Mouse (Mus musculus) midbrain, embryonic 15.5 days (tissue): ENCODE measurements around the gene Ccr8. TPM values are rescaled to one million over a fixed set of nuclear protein-coding genes. Genes with fewer than 3 reads are reported as not detected.

Source experiments
- ATAC-seq: fragments of 200-750 bp; cut with Nextera tagmentation; replicated peaks from 2 replicates; pipeline ENCODE4 v1.8.0; 2017; ENCODE audit warnings: moderate TSS enrichment
- H3K27ac ChIP-seq: fragments of 300-500 bp; sonication (generic); 2 replicates; pipeline ENCODE4 v1.5.1; 2015; ENCODE audit warnings: mild to moderate bottlenecking, inconsistent platforms
- H3K27me3 ChIP-seq: fragments of 300-500 bp; sonication (generic); replicated peaks from 2 replicates; pipeline ENCODE4 v1.6.1; 2015; ENCODE audit warnings: inconsistent platforms
- H3K36me3 ChIP-seq: fragments of 300-500 bp; sonication (generic); replicated peaks from 2 replicates; pipeline ENCODE4 v1.6.1; 2015; ENCODE audit warnings: inconsistent platforms
- H3K4me1 ChIP-seq: fragments of 300-500 bp; sonication (generic); 2 replicates; pipeline ENCODE4 v1.6.1; 2015; ENCODE audit warnings: inconsistent platforms
- H3K4me2 ChIP-seq: fragments of 300-500 bp; sonication (generic); 2 replicates; pipeline ENCODE4 v1.6.1; 2015; ENCODE audit warnings: inconsistent platforms, mild to moderate bottlenecking, moderate library complexity
- H3K4me3 ChIP-seq: fragments of 300-500 bp; sonication (generic); 2 replicates; pipeline ENCODE4 v1.5.1; 2015; ENCODE audit warnings: mild to moderate bottlenecking, inconsistent platforms
- H3K9ac ChIP-seq: fragments of 300-500 bp; sonication (generic); 2 replicates; pipeline ENCODE4 v1.6.1; 2015; ENCODE audit warnings: mild to moderate bottlenecking, inconsistent platforms
- H3K9me3 ChIP-seq: fragments of 300-500 bp; sonication (generic); 2 replicates; pipeline ENCODE4 v1.6.1; 2016; ENCODE audit warnings: inconsistent platforms
- WGBS: fragments of 180-500 bp; shearing (Covaris S2); methylation state at CpG from one replicate; pipeline ENCODE4 v1.1.7; 2015; ENCODE audit warnings: mixed read lengths; 5-methylcytosine and 5-hydroxymethylcytosine counted together
- polyA plus RNA-seq: library from polyadenylated mRNA; unstranded; fragments of >200 nt; fragmentation: Nextera tagmentation; extraction: Ambion mirVana; gene quantifications from 2 replicates; pipeline ENCODE4 v1.2.1, GENCODE M21; 2015

The Ccr8 gene
- polyA plus RNA-seq, 1 experiment from 2014 or later = not detected

DNA sequence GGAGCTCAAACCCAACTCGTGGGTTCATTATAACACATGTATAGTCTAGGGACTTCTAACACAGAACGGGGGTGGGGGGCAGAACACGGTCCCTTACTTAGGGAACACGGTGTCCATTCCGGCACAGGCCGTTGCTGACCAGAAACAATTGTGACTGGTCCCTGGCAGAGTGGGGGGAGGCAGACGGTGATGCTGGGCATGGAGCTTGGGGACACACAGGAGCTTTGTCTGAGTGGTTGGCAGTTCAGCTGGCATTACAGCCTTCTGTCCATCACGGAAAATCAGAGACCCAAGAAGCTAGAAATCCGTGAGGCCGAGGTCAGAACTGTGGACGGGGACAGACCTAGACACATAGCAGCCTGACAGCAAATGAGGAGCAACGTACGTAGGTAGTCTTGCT lies 52.6 kb downstream of the Ccr8 start:
- 83% methylated on average over 13 of the region's 13 CpGs for WGBS
- no peaks in the 10 kb centered on the region for H3K36me3 ChIP-seq
- H3K9ac ChIP-seq = no peak overlapping the region
- H3K9me3 ChIP-seq = no peaks in the 10 kb centered on the region
- no peak for ATAC-seq
- H3K4me3 ChIP-seq = no peak overlapping the region
- H3K4me2 ChIP-seq = no peak overlapping the region
- H3K27ac ChIP-seq = no peak overlapping the region
- no peaks in the 10 kb centered on the region for H3K4me1 ChIP-seq
- H3K27me3 ChIP-seq = no peaks in the 10 kb centered on the region

Other genes starting within 250 kb of the Ccr8 start
- gene Wdr48, start 197.2 kb upstream of the Ccr8 start, polyA plus RNA-seq = 72.0 and 75.3 TPM in 2 replicates
- gene Gorasp1, start 154.5 kb upstream of the Ccr8 start, polyA plus RNA-seq = 32.2 and 33.1 TPM in 2 replicates
- gene Ttc21a, start 154.5 kb upstream of the Ccr8 start, polyA plus RNA-seq = 1.0 and 1.4 TPM in 2 replicates
- 1.4 and 1.5 TPM in 2 replicates for gene Csrnp1, start 107.5 kb upstream of the Ccr8 start, polyA plus RNA-seq
- gene Xirp1, start 68.5 kb upstream of the Ccr8 start, polyA plus RNA-seq = 0.03 TPM in 1 of 2 replicates, not detected in the other
- 8.0 and 8.1 TPM in 2 replicates for gene Cx3cr1, start 22.2 kb upstream of the Ccr8 start, polyA plus RNA-seq
- 41.5 and 48.3 TPM in 2 replicates for gene Slc25a38, start 18.3 kb downstream of the Ccr8 start, polyA plus RNA-seq
- 917 and 949 TPM in 2 replicates for gene Rpsa, start 35.6 kb downstream of the Ccr8 start, polyA plus RNA-seq
- gene Mobp, start 57.6 kb downstream of the Ccr8 start, polyA plus RNA-seq = not detected in 2 replicates
- gene Myrip, start 209.4 kb downstream of the Ccr8 start, polyA plus RNA-seq = 5.2 and 6.5 TPM in 2 replicates